Mouse (Mus musculus) CD4-positive, CD25-positive, alpha-beta regulatory T cell, adult 4 months (primary cell): ENCODE results near the gene Tmem39a. TPM values are rescaled to one million over a fixed set of nuclear protein-coding genes. Genes with fewer than 3 reads are reported as not detected.

ENCODE experiments used
- ATAC-seq: one replicate; pipeline ENCODE4 v1.8.0; 2017
- polyA plus RNA-seq, 2 experiments: library from polyadenylated mRNA; unstranded; fragments of 100-300 nt; shearing (Covaris generic); gene quantifications; one replicate each; pipeline ENCODE4 v1.2.1; 2017

The Tmem39a gene
- polyA plus RNA-seq, 2 experiments from 2014 or later: 36.0 to 37.2 TPM

- ATAC-seq: peak; percentile 46
Observed at GRCm38 (mm10) chr16:38636682-38637081, 78.2 kb downstream of the Tmem39a start.

GRCm38 (mm10) chr16:38637085-38637484 is 78.6 kb downstream of the Tmem39a start:
- no peak for ATAC-seq

Other genes starting within 250 kb of the Tmem39a start
- under 1 TPM in 1 of 2 experiments, not detected in 1; 0.24 TPM for gene Maats1, start 216.6 kb upstream of the Tmem39a start, polyA plus RNA-seq
- gene Cox17, start 211.7 kb upstream of the Tmem39a start, polyA plus RNA-seq: 100 to 1,000 TPM; 203 to 275 TPM
- gene Gm21987, start 211.7 kb upstream of the Tmem39a start, polyA plus RNA-seq: not detected
- 1 to 10 TPM; 2.3 to 6.2 TPM for gene Popdc2, start 196.5 kb upstream of the Tmem39a start, polyA plus RNA-seq
- under 1 TPM in 1 of 2 experiments, not detected in 1; 0.30 TPM for gene Pla1a, start 125.6 kb upstream of the Tmem39a start, polyA plus RNA-seq
- gene Adprh, start 106.0 kb upstream of the Tmem39a start, polyA plus RNA-seq: 10 to 100 TPM; 73.1 to 92.7 TPM
- 10 to 100 TPM in 1 of 2 experiments, 1 to 10 TPM in 1; 5.7 to 10.6 TPM for gene Cd80, start 103.1 kb upstream of the Tmem39a start, polyA plus RNA-seq
- 10 to 100 TPM; 12.0 to 18.2 TPM for gene Timmdc1, start 36.0 kb upstream of the Tmem39a start, polyA plus RNA-seq
- gene Poglut1, start 8.4 kb upstream of the Tmem39a start, polyA plus RNA-seq: 10 to 100 TPM; 32.1 to 38.5 TPM
- 10 to 100 TPM; 21.5 to 26.4 TPM for gene Arhgap31, start 154.6 kb downstream of the Tmem39a start, polyA plus RNA-seq
- 1 to 10 TPM; 8.7 to 9.2 TPM for gene B4galt4, start 183.6 kb downstream of the Tmem39a start, polyA plus RNA-seq
- gene Upk1b, start 241.6 kb downstream of the Tmem39a start, polyA plus RNA-seq: not detected